ENCODE assay signal across 8 mouse cellular contexts in the genomic region with DNA sequence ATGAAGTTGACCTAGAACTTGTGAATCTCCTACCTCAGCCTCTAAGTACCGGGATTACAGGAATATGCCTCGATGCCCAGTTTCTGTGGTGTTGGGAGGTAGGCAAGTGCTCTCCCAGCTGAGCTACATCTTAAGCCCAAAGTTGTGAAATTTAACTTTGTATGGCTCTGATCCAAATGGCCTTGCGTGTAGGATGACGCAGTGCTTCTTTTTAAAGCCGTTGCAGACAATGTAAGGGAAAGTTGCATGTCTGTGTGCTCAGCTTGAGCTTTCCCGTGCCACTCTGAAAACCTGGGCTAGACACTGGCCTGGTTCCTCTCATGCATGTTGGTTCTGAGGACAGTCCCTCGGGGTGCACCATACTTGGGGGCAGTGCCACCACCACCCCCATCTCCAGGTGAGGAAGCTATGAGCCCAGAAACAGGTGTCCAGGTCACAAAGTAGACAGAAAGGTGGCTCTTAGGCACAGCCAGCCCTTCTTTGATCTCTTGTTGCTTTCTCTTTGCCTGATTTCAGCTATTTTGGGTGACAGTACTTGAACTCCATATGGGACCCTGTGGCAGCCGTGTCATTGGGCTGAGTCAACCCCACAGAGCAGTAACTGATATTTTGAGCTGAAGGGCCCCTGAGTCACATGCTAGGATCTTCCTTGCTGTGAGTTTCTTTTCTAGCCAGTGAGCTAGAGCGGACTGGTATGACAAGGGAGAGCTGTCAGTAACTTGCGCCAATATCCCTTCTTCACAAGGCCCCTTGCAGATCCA. TPM values are rescaled to one million over a fixed set of nuclear protein-coding genes. Genes with fewer than 3 reads are reported as not detected.
DNase-seq lines count a peak whose midpoint lies in the region; ATAC-seq and TF ChIP-seq lines count a peak whose summit lies in the region.

No protein-coding gene starts in this region.

- H3ac ChIP-seq in myocyte (ENCODE audit: control insufficient read depth, insufficient read length), result no peak overlapping the region

- TF ChIP-seq POLR2A in spleen, adult 2 months (IDR thresholded peaks at IDR 0.05; ENCODE audit: low read depth, low read length), result no peak
- no peak for TF ChIP-seq POLR2A in myocyte (IDR thresholded peaks at IDR 0.05; ENCODE audit: insufficient read length, low read depth)

- peak overlapping the region; percentile 92 for H3K4me2 ChIP-seq in myocyte (ENCODE audit: low read depth)

- H3K27ac ChIP-seq in spleen, adult 2 months (ENCODE audit: insufficient read depth, low read length), result peak overlapping the region; percentile 88

- peaks cover 22% of the 10 kb centered on the region; the same call in 1 of the 2 replicates for H3K4me1 ChIP-seq in spleen, adult 2 months (ENCODE audit: control insufficient read depth, insufficient read depth, insufficient read length)

- peak; percentile 62 to 90 for DNase-seq in adrenal gland, adult (ENCODE audit: inconsistent age in 2 of 2, low spot score in 1 of 2)
- no peak for DNase-seq in adrenal gland, postnatal 4 days (ENCODE audit: low spot score in 2 of 2)
- DNase-seq in spleen, adult 2 months (ENCODE audit: low read depth in 1 of 2, low spot score in 2 of 2), result no peak
- DNase-seq in spleen, adult 12 weeks (ENCODE audit: low spot score), result no peak
- no peak for DNase-seq in urinary bladder, adult 18-20 months (ENCODE audit: low spot score in 2 of 2)
- no peak for DNase-seq in left cerebral cortex, adult 9 months (ENCODE audit: low spot score in 2 of 2)

- H3K79me2 ChIP-seq in myocyte (ENCODE audit: control insufficient read depth, insufficient read depth), result peaks cover 87% of the 10 kb centered on the region

- no peak for TF ChIP-seq CTCF in spleen, adult 2 months (IDR thresholded peaks at IDR 0.05; ENCODE audit: extremely low read depth, insufficient read depth, insufficient read length, insufficient replicate concordance)

- H3K27me3 ChIP-seq in spleen, adult 2 months (ENCODE audit: control insufficient read depth, insufficient read depth, low read length), result no peaks in the 10 kb centered on the region
- no peaks in the 10 kb centered on the region for H3K27me3 ChIP-seq in myocyte (ENCODE audit: control insufficient read depth, insufficient read depth, insufficient read length)

- 51% methylated on average over 10 of the region's 10 CpGs for WGBS in spleen, adult 2 months

- peak; percentile 38 for ATAC-seq in inflammation-experienced regulatory T-cells, adult 6 months

- no peaks in the 10 kb centered on the region for H3K36me3 ChIP-seq in spleen, adult 2 months (ENCODE audit: control insufficient read depth, insufficient read depth, low read length)
- H3K36me3 ChIP-seq in myocyte (ENCODE audit: control insufficient read depth, insufficient read depth), result peaks cover 7% of the 10 kb centered on the region

- no peak overlapping the region for H3K4me3 ChIP-seq in spleen, adult 2 months (ENCODE audit: extremely low read depth, insufficient read depth, insufficient read length)
- peak overlapping the region; percentile 8 for H3K4me3 ChIP-seq in myocyte

TF ChIP-seq in myocyte, 11 proteins besides CTCF, POLR2A, EP300 and RAD21:
- TF ChIP-seq MYOD1 (IDR thresholded peaks at IDR 0.05; ENCODE audit: control insufficient read depth in 1 of 3, insufficient read length in 2 of 3, low read depth in 2 of 3), result no peak
- TF ChIP-seq MAX (IDR thresholded peaks at IDR 0.05; ENCODE audit: low read depth), result no peak
- TF ChIP-seq CEBPB (IDR thresholded peaks at IDR 0.05; ENCODE audit: insufficient read depth, poor library complexity, severe bottlenecking), result peak; percentile 87
- TF ChIP-seq REST (IDR thresholded peaks at IDR 0.05; ENCODE audit: insufficient read depth, insufficient read length), result no peak

RNA-seq across cellular contexts. Expression of a gene that starts 6.0 kb away (rescaled TPM):
- total RNA-seq in adrenal gland, postnatal 4 days (2021), result 10 to 100 TPM; 25.9 to 30.5 TPM
- 19.4 and 21.0 TPM in 2 replicates for polyA plus RNA-seq in spleen, adult 2 months (2012; rRNA removed)
- 10 to 100 TPM; 11.0 to 27.7 (median 16.5) TPM for polyA plus RNA-seq in inflammation-experienced regulatory T-cells, adult 6 months (2017; shearing (Covaris generic))
- polyA plus RNA-seq in myocyte (2012; fragmentation: generic; extraction: Trizol), result 25.9 TPM

RNA-seq across cellular contexts. Expression of a gene that starts 13.4 kb away (rescaled TPM):
- total RNA-seq in adrenal gland, postnatal 4 days (2021), result 10 to 100 TPM; 26.7 to 27.1 TPM
- polyA plus RNA-seq in spleen, adult 2 months (2012; rRNA removed), result 22.2 and 25.7 TPM in 2 replicates
- 10 to 100 TPM; 55.6 to 76.5 (median 73.4) TPM for polyA plus RNA-seq in inflammation-experienced regulatory T-cells, adult 6 months (2017; shearing (Covaris generic))
- 50.5 TPM for polyA plus RNA-seq in myocyte (2012; fragmentation: generic; extraction: Trizol)

RNA-seq across cellular contexts. Expression of a gene that starts 37.8 kb away (rescaled TPM):
- 10 to 100 TPM; 67.2 to 69.6 TPM for total RNA-seq in adrenal gland, postnatal 4 days (2021)
- 57.5 and 89.5 TPM in 2 replicates for polyA plus RNA-seq in spleen, adult 2 months (2012; rRNA removed)
- polyA plus RNA-seq in inflammation-experienced regulatory T-cells, adult 6 months (2017; shearing (Covaris generic)), result 10 to 100 TPM in 2 of 3 experiments, 1 to 10 TPM in 1; 8.5 to 14.5 (median 11.7) TPM
- polyA plus RNA-seq in myocyte (2012; fragmentation: generic; extraction: Trizol), result 28.6 TPM

RNA-seq across cellular contexts. Expression of a gene that starts 51.4 kb away (rescaled TPM):
- 10 to 100 TPM; 12.3 to 15.7 TPM for total RNA-seq in adrenal gland, postnatal 4 days (2021)
- polyA plus RNA-seq in spleen, adult 2 months (2012; rRNA removed), result 0.35 and 0.46 TPM in 2 replicates
- under 1 TPM; 0.24 to 0.66 (median 0.26) TPM for polyA plus RNA-seq in inflammation-experienced regulatory T-cells, adult 6 months (2017; shearing (Covaris generic))
- 12.8 TPM for polyA plus RNA-seq in myocyte (2012; fragmentation: generic; extraction: Trizol)

RNA-seq across cellular contexts. Expression of a gene that starts 53.5 kb away (rescaled TPM):
- total RNA-seq in adrenal gland, postnatal 4 days (2021), result 1 to 10 TPM; 4.2 to 4.3 TPM
- 0.34 and 0.54 TPM in 2 replicates for polyA plus RNA-seq in spleen, adult 2 months (2012; rRNA removed)
- polyA plus RNA-seq in inflammation-experienced regulatory T-cells, adult 6 months (2017; shearing (Covaris generic)), result 1 to 10 TPM in 1 of 3 experiments, under 1 TPM in 2; 0.24 to 1.3 (median 0.59) TPM
- polyA plus RNA-seq in myocyte (2012; fragmentation: generic; extraction: Trizol), result 0.23 TPM

Comparison
In these comparisons a context has a peak if more than half of its experiments do, and no peak if none do; other contexts are left out.
1. DNase-seq: peak in adrenal gland, adult (2 of 2); none in adrenal gland, postnatal 4 days (0 of 2), spleen, adult 2 months (0 of 2), spleen, adult 12 weeks (single experiment), urinary bladder, adult 18-20 months (0 of 2) and left cerebral cortex, adult 9 months (0 of 2).